Mouse (Mus musculus) CD8-positive naive resting alpha-beta T cell, adult 2 months (primary cell): ENCODE data around the gene Cpne4.

Source experiments
- DNase-seq, 2 experiments: peaks; one replicate each; pipeline ENCODE4 v3.0.0; 2022; ENCODE audit warnings: low read depth in 2 of 2, low spot score in 2 of 2

The Cpne4 gene

DNA sequence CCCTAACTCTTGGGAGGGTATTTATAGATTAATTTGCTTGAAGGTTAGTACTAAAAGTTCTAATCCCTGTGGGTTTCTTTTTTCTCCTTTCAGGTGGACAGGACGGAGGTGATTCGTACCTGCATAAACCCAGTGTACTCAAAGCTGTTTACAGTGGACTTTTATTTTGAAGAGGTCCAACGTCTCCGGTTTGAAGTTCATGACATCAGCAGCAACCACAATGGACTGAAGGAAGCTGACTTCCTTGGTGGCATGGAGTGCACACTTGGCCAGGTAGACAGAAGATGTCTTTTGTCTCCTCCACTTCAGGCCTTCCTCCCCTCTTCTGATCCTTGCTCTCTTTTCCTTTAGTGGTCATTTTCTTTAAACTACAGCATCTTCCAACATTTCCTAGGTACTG lies 325.5 kb downstream of the Cpne4 start:
- DNase-seq, result peak; percentile 19 to 25

DNA sequence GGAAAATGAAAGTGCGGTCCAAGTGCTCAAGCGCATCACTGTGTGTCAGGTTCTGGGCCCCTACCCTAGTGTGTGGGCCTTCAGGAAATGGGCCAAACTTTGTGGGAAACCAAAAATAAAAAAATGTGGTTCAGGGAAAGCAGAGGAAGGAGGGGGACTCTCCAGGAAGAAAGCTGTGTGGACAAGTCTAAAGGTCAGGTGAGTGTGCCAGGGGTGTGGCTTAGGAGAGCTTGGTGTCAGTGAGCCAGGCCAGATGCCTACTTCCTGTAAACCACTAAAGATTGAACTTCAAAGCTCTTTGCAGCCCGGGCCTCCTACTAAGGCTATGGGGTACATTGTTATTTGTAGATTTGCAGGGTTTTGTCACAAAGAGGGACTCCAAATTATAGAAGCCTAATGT lies 327.1 kb downstream of the Cpne4 start:
- no peak for DNase-seq

DNA sequence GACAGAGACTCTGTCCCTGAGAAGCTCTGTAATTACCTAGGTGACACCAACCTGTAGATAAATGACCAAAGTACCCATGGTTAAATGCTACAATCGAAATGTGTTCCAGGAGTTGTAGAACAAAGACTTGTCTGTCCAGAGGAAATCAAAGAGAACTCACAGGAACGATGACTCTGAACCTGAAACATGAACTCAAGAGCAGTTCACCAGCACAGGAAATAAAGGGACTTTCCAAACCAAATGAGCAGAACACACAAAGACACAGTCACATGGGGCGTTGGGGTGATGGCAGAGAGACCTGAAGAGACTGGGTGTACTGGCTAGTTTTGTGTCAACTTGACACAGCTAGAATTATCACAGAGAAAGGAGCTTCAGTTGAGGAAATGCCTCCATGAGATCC lies 329.9 kb downstream of the Cpne4 start:
- peak in 1 of 2 experiments; percentile 27 for DNase-seq

DNA sequence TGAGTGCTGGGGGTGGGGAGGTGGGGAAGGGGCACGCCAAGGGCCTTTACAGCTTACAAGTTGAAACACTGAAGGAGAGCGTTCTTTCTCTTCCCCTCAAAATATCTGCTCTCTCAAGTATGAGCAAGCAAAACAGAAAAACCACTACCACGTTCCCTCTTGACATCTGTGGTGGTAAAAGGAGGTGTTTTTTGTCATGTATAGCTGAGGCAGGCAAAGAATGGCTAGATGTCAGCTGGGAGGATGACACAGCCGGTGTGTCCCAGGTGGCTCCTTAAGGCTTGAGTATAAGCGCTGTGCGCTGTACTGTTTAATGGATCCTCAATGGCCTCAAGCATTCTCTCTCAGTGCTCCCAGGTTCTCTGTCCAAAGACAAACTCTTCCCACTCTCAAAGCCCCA lies 331.5 kb downstream of the Cpne4 start:
- peak; percentile 16 to 26 for DNase-seq

DNA sequence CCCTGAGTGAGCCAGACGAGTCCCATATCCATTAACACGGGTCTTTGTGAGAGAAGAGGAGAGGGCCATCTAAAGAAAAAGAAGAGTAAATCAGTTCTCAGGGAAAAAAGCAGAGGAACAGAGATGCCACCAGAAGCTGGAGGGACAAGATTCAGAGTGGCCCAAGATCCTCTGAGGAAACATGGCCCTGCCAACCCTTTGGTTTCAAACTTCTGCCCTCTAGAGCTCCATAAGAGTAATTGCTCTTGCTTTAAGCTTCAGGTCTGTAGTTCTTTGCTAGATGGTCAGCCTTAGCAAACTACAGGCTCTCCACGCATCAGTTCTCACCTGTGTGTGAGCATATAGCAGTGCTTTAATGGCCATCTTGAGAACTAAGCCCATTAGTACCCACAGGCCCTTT lies 343.4 kb downstream of the Cpne4 start:
- DNase-seq, result no peak

DNA sequence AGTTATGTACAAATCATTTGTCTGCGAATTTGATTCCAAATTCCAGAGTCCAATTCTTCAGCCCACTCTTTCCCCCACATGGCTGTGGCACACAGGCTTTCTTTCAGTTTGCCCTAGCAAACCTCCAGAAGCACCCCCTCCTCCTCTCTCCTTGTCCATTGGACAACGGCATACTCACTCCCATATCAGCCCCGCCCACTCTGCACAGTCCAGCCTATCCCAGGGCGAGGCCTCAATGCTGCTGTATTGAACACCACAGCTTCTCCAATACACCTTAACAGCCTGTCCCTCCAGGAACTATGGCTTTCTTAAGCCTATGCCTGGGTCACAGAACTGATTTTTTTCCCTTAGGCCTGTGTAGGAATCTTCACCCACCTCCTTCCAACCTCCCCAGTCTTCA lies 348.3 kb downstream of the Cpne4 start:
- no peak for DNase-seq

DNA sequence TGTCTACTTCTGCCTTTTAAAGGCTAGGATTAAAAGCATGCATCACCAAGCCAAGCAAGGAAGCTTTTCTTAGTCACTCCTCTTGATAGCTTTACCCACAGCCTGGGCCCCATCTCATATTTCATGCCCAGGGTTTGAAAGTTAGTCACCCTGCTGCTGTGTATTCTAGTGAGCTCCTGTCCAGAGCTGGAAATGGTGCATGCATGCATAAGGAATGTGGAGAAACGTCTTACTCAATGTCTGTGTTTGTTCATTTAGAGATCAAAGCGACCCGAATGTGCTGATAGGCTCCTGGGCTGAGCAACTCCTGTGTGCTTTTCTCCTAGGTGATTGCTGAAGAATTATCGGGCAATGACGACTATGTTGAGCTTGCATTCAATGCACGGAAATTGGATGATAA lies 354.0 kb downstream of the Cpne4 start:
- no peak for DNase-seq

DNA sequence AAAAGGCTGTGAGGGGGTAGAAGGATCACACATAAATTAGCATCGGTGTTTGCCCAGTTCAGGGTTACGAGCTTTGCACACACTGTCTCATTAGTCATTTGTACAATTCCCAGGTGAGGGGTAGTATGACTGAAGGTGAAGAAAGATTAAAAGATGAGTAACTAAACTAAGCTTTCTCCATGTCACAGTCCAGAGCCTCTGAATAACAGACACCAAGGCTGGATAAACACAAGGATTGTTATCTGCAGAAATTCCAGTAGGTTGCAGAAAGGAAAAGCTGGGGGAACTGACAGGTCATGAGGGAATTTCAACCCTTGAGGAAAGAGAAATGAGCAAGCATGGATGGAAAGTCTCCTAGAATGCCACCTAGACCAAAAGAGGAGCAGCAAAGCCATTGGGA lies 354.7 kb downstream of the Cpne4 start:
- DNase-seq, result no peak

DNA sequence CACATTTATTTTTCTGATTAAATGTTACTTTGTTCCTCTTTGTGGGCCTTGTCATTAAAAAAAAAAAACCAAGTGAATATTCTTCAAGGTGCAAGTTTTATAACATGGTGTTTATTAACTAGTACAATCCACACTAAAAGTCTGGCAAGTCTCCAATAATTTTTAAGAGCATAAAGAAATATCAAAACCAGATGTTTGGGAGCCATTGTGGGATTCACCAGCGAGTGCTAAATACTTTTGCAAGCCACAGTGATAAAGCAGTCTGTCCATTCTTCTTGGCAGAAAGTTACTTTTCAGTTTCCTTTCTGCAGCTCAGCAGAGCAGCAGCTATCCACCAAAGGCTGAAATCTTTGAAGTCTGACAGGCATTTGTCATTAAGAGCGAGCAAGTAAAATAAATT lies 365.6 kb downstream of the Cpne4 start:
- DNase-seq, result no peak

DNA sequence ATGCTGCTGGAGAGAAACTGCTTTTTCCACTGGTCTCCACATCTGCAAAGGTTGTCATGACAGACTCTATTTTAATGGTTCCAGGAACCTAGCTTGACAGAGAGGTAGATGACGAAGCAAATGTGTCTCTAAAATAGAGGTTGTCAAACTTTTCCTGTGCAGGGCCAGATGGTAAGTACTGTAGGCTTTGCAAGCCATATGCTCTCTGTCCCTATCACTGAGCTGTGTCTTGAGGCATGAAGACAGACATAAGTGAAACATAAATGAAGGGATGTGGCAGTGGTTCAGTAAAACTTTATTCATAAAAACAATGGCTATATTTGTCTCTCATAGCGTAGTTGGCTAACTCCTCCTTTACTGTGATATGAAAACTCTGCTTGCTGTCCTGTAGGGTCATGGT lies 366.2 kb downstream of the Cpne4 start:
- DNase-seq, result no peak

DNA sequence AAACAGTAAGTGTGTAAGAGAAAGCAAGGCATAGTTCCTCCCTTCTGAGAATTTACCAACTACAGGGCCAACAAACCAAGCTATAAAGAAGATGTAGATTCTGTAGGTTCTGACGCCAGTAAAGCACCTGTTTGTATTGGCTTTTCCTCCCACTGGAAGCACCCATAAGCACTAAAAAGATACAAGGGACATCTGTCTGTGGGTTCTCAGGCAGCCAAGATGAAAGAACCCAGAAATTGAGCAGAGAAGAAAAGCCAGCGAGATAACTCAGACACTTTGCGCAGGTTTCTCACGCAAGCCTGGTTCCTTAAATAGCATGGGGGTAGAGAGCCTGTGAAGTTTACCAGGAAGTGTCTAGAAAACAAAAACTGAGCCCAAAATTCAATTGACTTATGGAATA lies 374.1 kb downstream of the Cpne4 start:
- no peak for DNase-seq

DNA sequence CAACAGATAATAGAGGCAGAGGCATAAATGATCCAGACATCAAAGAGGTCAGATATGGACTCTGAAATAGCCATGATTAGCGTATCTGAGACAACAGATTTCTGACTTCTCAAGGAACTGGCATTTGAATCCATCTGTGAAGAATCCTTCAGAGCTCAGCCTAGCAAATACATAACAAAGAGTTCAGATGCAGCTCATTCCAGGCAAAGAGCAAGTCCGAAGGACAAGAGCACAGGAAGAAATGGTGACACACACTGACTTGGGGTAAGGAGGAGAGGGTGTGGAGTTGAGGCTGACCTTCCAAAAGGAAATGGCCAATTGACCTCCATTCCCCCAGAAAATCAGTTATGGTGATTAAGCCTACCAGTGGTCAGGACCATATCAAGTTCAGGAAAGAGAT lies 375.0 kb downstream of the Cpne4 start:
- DNase-seq, result no peak

DNA sequence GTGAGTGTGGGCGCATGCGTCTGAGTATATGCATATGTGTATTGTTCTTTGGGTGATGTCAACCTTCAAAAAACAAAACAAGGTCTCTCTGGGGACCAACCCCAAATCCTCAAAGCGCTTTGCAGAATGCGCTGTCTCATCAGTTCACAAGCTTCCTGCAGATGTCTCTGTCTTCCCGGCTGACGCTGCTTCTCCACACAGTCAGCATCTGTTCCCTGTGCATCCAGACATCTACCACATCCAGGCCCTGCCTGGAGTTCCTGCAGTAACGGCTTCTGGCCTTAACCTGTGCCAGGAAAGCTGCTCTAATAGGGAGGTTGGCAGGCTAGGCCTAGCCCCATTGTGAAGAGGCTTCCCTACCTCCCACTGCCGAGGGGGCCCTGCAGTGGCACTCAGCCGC lies 381.7 kb downstream of the Cpne4 start:
- no peak for DNase-seq

DNA sequence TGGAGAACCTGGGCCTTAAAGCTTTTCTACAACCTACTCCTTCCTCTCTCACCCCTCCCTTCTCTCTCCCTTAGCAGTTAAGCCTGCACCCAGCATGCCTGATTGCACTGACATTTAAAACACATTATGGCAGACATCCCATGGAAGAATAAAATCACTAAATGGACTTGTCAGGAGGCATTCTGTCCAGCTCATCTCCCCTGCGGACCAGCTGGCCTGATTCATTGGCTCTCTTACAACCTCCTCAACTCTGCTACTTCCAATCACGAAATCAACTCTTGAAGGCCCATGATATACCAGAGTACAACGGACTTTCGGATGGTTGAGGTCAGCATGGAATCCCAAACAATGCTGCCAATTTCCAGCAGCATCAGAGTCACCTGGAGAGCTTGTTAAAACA lies 393.3 kb downstream of the Cpne4 start:
- no peak for DNase-seq

DNA sequence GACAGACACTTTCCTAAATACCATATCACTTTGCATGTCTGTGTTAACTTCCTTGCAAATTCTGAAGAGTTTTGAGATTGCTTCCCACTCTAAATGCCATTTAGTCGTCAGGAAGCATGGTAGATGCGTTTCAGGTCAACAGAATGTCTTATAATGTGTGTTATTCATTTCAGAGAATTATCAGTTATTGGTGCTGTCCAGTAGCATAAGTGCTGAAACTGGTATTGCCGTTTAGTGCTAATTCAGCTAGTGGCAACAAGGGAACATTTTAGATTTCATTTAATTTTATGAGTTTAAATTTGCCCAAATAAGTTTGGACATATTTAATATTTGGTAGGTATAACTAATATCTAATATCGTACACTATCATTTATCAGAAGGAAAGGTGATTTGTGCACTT lies 403.5 kb downstream of the Cpne4 start:
- DNase-seq, result no peak

DNA sequence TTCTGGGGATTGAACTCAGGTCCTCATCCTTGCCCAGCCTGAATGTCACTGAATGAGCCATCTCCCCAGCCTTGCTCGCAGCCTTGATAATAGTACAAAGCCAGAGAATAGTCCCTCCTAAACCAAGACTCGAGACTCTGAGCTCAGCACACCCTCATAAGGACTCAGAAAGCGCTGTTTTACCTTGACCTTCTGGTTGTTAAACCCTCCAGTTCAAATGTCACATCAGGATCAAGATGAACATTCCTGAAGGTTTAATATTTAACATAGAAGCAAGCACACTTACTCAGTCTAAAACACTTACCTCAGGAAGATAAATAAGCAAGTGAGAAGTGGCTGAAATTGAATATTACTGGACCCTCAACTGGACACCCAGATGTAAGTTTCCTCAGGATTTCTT lies 405.1 kb downstream of the Cpne4 start:
- DNase-seq, result no peak

DNA sequence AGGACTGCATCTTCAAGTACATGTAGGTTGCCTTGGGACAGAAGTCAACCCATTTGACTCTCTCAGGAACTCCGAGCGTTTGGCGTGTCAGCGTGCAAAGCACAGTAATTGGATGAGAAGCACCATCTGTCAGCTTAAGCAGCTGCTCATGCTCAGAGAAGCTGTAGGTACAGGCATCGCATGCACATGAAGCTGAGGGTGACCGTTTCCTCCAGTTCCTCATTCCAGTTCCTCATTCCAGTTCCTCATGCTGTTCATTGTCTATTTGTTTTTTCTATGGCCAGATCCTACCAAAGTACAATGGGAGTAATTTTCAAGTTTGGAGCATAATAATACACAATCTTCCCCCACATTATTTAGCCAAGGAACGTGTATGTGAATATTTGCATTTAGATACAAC lies 425.7 kb downstream of the Cpne4 start:
- DNase-seq, result no peak

DNA sequence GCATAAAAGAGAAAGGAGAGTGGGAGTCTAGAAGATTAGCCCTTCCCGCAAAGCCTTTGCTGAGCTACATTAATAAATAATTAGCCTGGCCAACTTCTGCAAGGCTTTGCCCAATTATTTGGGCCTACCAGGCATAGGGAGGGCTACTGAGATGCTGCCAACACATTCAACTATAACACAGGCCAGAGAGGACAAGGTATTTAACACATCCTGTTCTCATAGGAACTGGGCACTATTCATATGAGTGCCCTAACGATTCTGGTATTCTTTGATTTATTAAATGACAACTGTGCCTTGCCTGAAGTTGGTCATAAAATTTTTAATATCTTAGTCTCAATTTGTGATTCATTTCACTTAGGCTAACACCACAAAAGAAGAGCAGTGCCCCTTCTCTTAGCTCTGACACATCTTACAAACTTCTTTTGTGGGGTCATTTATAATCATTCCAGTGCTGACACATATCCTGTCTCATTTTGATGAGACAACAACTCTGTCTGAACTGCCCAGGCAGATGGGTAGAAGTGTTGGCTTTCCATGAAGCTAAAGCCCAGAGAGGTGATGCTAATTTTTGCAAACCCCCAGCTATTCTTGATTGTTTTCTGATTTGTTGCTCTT lies 435.0 kb downstream of the Cpne4 start:
- no peak for DNase-seq

DNA sequence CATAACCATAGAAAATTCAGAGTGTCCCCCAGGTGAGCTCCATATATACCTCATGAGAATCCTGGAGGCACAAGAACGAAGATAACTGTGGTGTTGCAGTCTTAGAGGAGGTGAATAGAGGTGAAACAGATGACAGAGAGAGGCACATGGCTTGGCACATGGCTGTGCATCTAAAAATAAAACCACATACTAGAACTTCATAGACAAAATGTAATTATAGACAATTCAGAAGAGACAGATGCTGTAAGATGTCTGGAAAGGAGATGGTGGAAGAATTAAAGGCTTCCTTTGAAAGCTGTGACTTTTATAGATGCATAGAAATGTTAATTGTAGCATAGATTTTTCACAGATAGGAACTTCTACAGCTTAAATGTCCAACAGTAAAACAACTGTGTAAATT lies 451.1 kb downstream of the Cpne4 start:
- DNase-seq, result no peak

DNA sequence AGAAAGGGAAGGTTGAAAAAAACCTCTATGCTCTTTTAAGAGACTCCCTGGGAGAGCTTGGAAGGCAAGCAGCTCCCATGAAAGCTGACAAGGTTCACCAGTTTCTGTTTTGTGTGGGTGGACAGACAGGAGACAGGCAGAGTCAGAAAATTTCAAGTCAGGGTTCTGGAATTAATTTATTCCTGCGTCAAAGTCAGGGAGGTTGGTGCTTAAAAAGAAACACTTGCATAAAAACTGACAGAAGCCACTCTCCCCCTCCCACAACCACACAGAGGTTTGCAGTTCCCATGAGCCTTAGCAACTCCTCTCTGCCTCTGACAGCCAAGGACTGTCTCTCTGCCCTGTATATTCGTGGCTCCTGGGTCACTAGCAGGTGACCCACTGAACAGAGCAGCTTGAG lies 463.6 kb downstream of the Cpne4 start:
- DNase-seq, result no peak

DNA sequence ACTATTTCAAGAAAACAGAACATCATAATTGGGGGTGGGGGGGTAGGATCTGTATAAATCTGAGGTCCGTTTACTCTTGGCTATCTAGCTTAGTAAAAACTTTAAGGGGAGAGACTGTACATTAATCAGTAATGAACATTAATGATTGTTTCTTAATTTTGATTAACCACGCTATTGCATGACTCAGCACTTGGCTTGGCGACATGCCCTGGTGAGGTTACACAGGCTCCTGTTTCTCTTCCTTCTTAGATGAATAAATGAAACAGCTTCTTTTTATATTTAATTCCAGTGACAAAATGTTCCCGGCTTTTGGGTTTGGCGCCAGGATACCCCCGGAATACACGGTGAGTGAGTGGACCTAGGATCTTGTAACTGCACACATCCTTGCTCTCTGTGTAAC lies 471.1 kb downstream of the Cpne4 start:
- DNase-seq, result no peak

DNA sequence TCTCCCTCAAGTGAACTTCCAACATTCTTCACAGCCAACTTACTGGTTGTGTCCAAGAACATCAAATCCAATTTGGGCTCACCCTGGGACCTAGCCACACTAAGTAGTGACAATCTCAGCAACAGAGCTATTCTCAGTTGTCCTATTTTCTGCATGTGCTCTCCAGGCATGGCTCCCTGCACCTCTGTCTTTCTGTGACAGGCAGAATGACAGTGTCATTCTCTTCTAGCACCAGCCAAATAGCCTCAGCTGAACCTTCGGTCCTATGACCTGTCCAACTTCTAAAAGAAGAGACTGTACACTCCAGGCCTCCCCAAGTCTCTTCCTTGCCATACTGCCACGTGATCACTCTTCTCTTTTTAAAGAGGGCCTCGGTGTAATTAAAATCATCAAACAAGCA lies 481.2 kb downstream of the Cpne4 start:
- no peak for DNase-seq

DNA sequence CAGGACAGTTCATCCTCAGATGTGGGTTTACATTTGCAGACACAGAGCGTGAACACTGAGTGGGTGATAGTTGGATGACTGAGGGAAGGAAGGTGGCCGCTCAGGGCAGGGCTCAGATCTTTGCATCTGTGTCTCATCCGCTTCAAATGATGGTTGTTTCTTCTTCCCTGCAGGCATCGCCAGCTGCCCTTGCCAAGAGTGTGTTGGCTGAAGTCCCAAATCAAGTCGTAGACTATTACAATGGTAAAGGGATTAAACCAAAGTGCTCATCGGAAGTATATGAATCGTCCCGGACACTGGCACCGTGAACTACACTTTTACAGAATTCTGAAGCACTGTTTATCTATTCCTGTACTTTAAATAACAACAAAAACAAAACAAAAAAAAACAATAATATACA lies 485.5 kb downstream of the Cpne4 start:
- no peak for DNase-seq

DNA sequence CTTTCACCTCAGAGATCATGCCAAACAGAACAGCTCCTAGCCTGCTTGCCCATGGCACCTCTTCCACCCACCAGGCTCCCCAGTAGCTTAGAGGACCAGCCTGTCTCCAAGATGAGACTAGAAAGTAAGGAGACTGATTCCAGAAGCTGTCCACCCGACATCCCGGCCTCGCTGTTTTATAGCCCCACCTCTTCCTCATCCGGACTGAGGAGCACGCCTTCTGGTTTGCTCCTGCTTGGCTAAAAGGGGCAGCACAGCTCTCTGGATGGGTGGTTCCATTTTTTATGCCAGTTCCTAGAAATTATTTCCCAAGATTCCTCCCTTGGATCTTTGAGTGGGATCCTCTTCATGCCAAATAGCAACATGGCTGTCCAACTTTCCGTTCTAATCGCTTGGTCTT lies 486.6 kb downstream of the Cpne4 start:
- no peak for DNase-seq
